In genomic region chr19:44858671-44859070, GRCm38 (mm10) we compare ENCODE assay signal across 29 mouse cellular contexts.
DNase-seq lines count a peak whose midpoint lies in the region; ATAC-seq and TF ChIP-seq lines count a peak whose summit lies in the region.
"Had no signal": no experiment of that assay in that cellular context is flagged by ENCODE, and none has a peak within 500 bp of the region (broad histone marks: within the 10 kb centered on the region; RNA-seq: fewer than 3 reads in every experiment).

No protein-coding gene starts in this region.

- peak; percentile 19 for DNase-seq in kidney, adult 11 months
- DNase-seq in kidney, adult 8-10 months, result peak; percentile 19 to 55
- DNase-seq in kidney, postnatal 14 days, result no peak
- DNase-seq in liver, adult 2 months (ENCODE audit: extremely low read depth, low read depth, low spot score), result peak; percentile 59
- no peak for DNase-seq in liver, embryonic 11.5 days (ENCODE audit: low spot score)
- DNase-seq in embryo, embryonic 11 days, result no peak
- DNase-seq in midbrain, postnatal 0 days (ENCODE audit: low spot score), result no peak
- DNase-seq: adrenal gland, postnatal 10 days; adrenal gland, postnatal 36 days; B cell, adult 2 months; cerebellum, adult 18-20 months; cerebellum, adult 9-10 months; cerebellum, postnatal 14 days; forebrain, postnatal 0 days; gastrocnemius, adult 2 months; gastrocnemius, postnatal 25 days; heart, adult 18-20 months; heart, postnatal 10 days; heart, postnatal 36 days had no signal

- WGBS in kidney, embryonic 14.5 days, result 95% methylated on average over 1 of the region's 1 CpGs
- WGBS in liver, adult 2 months, result 79% methylated on average over 1 of the region's 1 CpGs
- 93% methylated on average over 1 of the region's 1 CpGs for WGBS in liver, embryonic 11.5 days
- WGBS in midbrain, postnatal 0 days, result 97% methylated on average over 1 of the region's 1 CpGs

- no peaks in the 10 kb centered on the region for H3K4me1 ChIP-seq in kidney, embryonic 14.5 days (ENCODE audit: control insufficient read depth, insufficient read depth, low read length)
- no peaks in the 10 kb centered on the region for H3K4me1 ChIP-seq in liver, adult 2 months (ENCODE audit: control insufficient read depth, insufficient read depth, low read length)
- H3K4me1 ChIP-seq in liver, embryonic 11.5 days (replicated peaks; ENCODE audit: control insufficient read depth, insufficient read depth, low read length), result no peaks in the 10 kb centered on the region
- H3K4me1 ChIP-seq in midbrain, postnatal 0 days (ENCODE audit: insufficient read depth, low read length), result no peaks in the 10 kb centered on the region
- H3K4me1 ChIP-seq: embryonic facial prominence, embryonic 12.5 days; embryonic facial prominence, embryonic 15.5 days; heart, embryonic 12.5 days; heart, embryonic 15.5 days; hindbrain, embryonic 10.5 days; hindbrain, embryonic 13.5 days had no signal

- H3K36me3 ChIP-seq in kidney, embryonic 14.5 days (ENCODE audit: control insufficient read depth, insufficient read depth, low read length), result no peaks in the 10 kb centered on the region
- no peaks in the 10 kb centered on the region for H3K36me3 ChIP-seq in liver, adult 2 months (ENCODE audit: control insufficient read depth, insufficient read depth, low read length)
- no peaks in the 10 kb centered on the region for H3K36me3 ChIP-seq in liver, embryonic 11.5 days (ENCODE audit: control insufficient read depth, insufficient read depth, low read length)
- H3K36me3 ChIP-seq in midbrain, postnatal 0 days (ENCODE audit: insufficient read depth, low read length), result no peaks in the 10 kb centered on the region
- H3K36me3 ChIP-seq: embryonic facial prominence, embryonic 12.5 days; embryonic facial prominence, embryonic 15.5 days; heart, embryonic 12.5 days; heart, embryonic 15.5 days; hindbrain, embryonic 10.5 days; hindbrain, embryonic 13.5 days had no signal

- ATAC-seq in kidney, embryonic 14.5 days (ENCODE audit: low FRiP score, low TSS enrichment), result no peak
- no peak for ATAC-seq in liver, embryonic 11.5 days (replicated peaks; ENCODE audit: low FRiP score)
- no peak for ATAC-seq in midbrain, postnatal 0 days (ENCODE audit: low FRiP score)
- ATAC-seq: activated CD4-positive, CD25-positive, alpha-beta regulatory T cell, adult 4 months; forebrain, embryonic 14.5 days; forebrain, postnatal 0 days; hindbrain, embryonic 16.5 days had no signal

- TF ChIP-seq POLR2A in liver, adult 2 months (IDR thresholded peaks at IDR 0.05; ENCODE audit: extremely low read depth, insufficient read depth, low read length), result no peak

- 0 out of 2 replicates have a peak, but pooled peaks cover 2% of the 10 kb centered on the region for H3K9me3 ChIP-seq in kidney, embryonic 14.5 days (ENCODE audit: control insufficient read depth, low read length)
- no peaks in the 10 kb centered on the region for H3K9me3 ChIP-seq in liver, embryonic 11.5 days (ENCODE audit: control insufficient read depth, low read length)
- H3K9me3 ChIP-seq in midbrain, postnatal 0 days (ENCODE audit: low read length), result no peaks in the 10 kb centered on the region
- H3K9me3 ChIP-seq: embryonic facial prominence, embryonic 12.5 days; embryonic facial prominence, embryonic 15.5 days; heart, embryonic 15.5 days; hindbrain, embryonic 13.5 days had no signal

- TF ChIP-seq CTCF in liver, adult 2 months (IDR thresholded peaks at IDR 0.05; ENCODE audit: low read depth, low read length), result no peak
- no peak for TF ChIP-seq CTCF in midbrain, postnatal 0 days (IDR thresholded peaks at IDR 0.05)

- no peak overlapping the region for H3K4me2 ChIP-seq in kidney, embryonic 14.5 days (replicated peaks; ENCODE audit: low read depth, low read length)
- no peak overlapping the region for H3K4me2 ChIP-seq in liver, embryonic 11.5 days
- H3K4me2 ChIP-seq in midbrain, postnatal 0 days (ENCODE audit: low read depth, low read length, poor library complexity, severe bottlenecking), result no peak overlapping the region
- H3K4me2 ChIP-seq: embryonic facial prominence, embryonic 12.5 days; embryonic facial prominence, embryonic 15.5 days; heart, embryonic 12.5 days; heart, embryonic 15.5 days; hindbrain, embryonic 13.5 days had no signal

- no peak overlapping the region for H3K27ac ChIP-seq in kidney, embryonic 14.5 days (ENCODE audit: low read depth, low read length)
- no peak overlapping the region for H3K27ac ChIP-seq in liver, adult 2 months (replicated peaks; ENCODE audit: insufficient read depth, low read depth, low read length)
- H3K27ac ChIP-seq in liver, embryonic 11.5 days (ENCODE audit: low read depth, low read length), result no peak overlapping the region
- no peak overlapping the region for H3K27ac ChIP-seq in midbrain, postnatal 0 days (ENCODE audit: low read depth, low read length)
- H3K27ac ChIP-seq: embryonic facial prominence, embryonic 12.5 days; embryonic facial prominence, embryonic 15.5 days; gastrocnemius, adult 2 months; heart, embryonic 15.5 days; hindbrain, embryonic 10.5 days; hindbrain, embryonic 13.5 days had no signal

- H3K79me2 ChIP-seq in liver, adult 2 months (ENCODE audit: control insufficient read depth, insufficient read depth, low read length), result no peaks in the 10 kb centered on the region

- H3K9ac ChIP-seq in kidney, embryonic 14.5 days (ENCODE audit: low read depth, low read length), result no peak overlapping the region
- no peak overlapping the region for H3K9ac ChIP-seq in liver, adult 2 months (ENCODE audit: low read depth, low read length)
- H3K9ac ChIP-seq in liver, embryonic 11.5 days (ENCODE audit: low read depth, low read length), result no peak overlapping the region
- no peak overlapping the region for H3K9ac ChIP-seq in midbrain, postnatal 0 days (replicated peaks; ENCODE audit: low read length, poor library complexity, severe bottlenecking)
- H3K9ac ChIP-seq: embryonic facial prominence, embryonic 12.5 days; embryonic facial prominence, embryonic 15.5 days; forebrain, postnatal 0 days; heart, embryonic 12.5 days; heart, embryonic 15.5 days; hindbrain, embryonic 13.5 days had no signal

- H3K4me3 ChIP-seq in kidney, embryonic 14.5 days (ENCODE audit: low read length), result no peak overlapping the region
- no peak overlapping the region for H3K4me3 ChIP-seq in liver, adult 2 months (ENCODE audit: insufficient read depth, low read depth, low read length)
- H3K4me3 ChIP-seq in liver, embryonic 11.5 days (ENCODE audit: low read depth, low read length), result no peak overlapping the region
- no peak overlapping the region for H3K4me3 ChIP-seq in midbrain, postnatal 0 days (ENCODE audit: low read depth, low read length)
- H3K4me3 ChIP-seq: embryonic facial prominence, embryonic 12.5 days; embryonic facial prominence, embryonic 15.5 days; gastrocnemius, adult 2 months; heart, embryonic 12.5 days; heart, embryonic 15.5 days; hindbrain, embryonic 10.5 days; hindbrain, embryonic 13.5 days had no signal

- H3K27me3 ChIP-seq in kidney, embryonic 14.5 days (ENCODE audit: control insufficient read depth, insufficient read depth, low read length), result no peaks in the 10 kb centered on the region
- no peaks in the 10 kb centered on the region for H3K27me3 ChIP-seq in liver, adult 2 months (ENCODE audit: control insufficient read depth, insufficient read depth, low read length)
- H3K27me3 ChIP-seq in liver, embryonic 11.5 days (replicated peaks; ENCODE audit: control insufficient read depth, insufficient read depth, low read length), result no peaks in the 10 kb centered on the region
- H3K27me3 ChIP-seq in midbrain, postnatal 0 days (ENCODE audit: insufficient read depth, low read length), result no peaks in the 10 kb centered on the region
- H3K27me3 ChIP-seq: embryonic facial prominence, embryonic 12.5 days; hindbrain, embryonic 13.5 days had no signal

Comparison
In these comparisons a context has a peak if more than half of its experiments do, and no peak if none do; other contexts are left out.
1. DNase-seq: peak in kidney, adult 11 months (single experiment), kidney, adult 8-10 months (2 of 2) and liver, adult 2 months (single experiment); none in kidney, postnatal 14 days (single experiment), liver, embryonic 11.5 days (single experiment), embryo, embryonic 11 days (single experiment) and midbrain, postnatal 0 days (single experiment).